25 mouse cellular contexts compared by ENCODE assay signal in the genomic region with DNA sequence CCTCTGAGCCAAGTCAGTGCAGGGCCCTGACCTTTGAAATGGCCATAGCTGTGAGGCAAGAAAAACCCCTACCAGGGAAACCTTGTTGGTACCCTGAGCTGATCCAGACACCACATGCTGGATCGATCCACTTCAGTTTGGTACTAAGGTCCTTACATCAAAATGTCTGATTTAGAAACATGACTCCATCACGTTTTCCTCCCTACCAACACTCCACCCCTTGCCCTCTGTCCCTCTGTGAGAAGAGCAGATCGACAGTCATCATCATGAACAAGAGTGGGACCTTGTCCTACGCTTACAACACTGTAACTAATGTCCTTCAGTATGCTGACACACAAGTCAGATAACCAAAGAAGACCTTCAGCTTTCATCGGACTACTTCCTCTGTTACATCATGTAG.
DNase-seq lines count a peak whose midpoint lies in the region; ATAC-seq and TF ChIP-seq lines count a peak whose summit lies in the region.
"Had no signal": no experiment of that assay in that cellular context is flagged by ENCODE, and none has a peak within 500 bp of the region (broad histone marks: within the 10 kb centered on the region; RNA-seq: fewer than 3 reads in every experiment).

No protein-coding gene starts in this region.

- H3K4me2 ChIP-seq in intestine, postnatal 0 days (replicated peaks; ENCODE audit: low read depth) = no peak overlapping the region
- H3K4me2 ChIP-seq in intestine, embryonic 16.5 days (ENCODE audit: low read depth, low read length) = no peak overlapping the region
- H3K4me2 ChIP-seq: embryonic facial prominence, embryonic 13.5 days; heart, embryonic 15.5 days; limb, embryonic 15.5 days; lung, embryonic 14.5 days; midbrain, embryonic 11.5 days had no signal

- no peak for TF ChIP-seq POLR2A in olfactory bulb, adult 2 months (IDR thresholded peaks at IDR 0.05; ENCODE audit: insufficient read depth, low read depth, low read length)

- no peaks in the 10 kb centered on the region for H3K9me3 ChIP-seq in intestine, postnatal 0 days (ENCODE audit: control insufficient read depth)
- no peaks in the 10 kb centered on the region for H3K9me3 ChIP-seq in intestine, embryonic 16.5 days (ENCODE audit: control insufficient read depth, low read length)
- H3K9me3 ChIP-seq: embryonic facial prominence, embryonic 13.5 days; heart, embryonic 15.5 days; limb, embryonic 10.5 days; limb, embryonic 15.5 days had no signal

- no peaks in the 10 kb centered on the region for H3K27me3 ChIP-seq in intestine, postnatal 0 days (replicated peaks; ENCODE audit: control insufficient read depth, insufficient read depth, low read length)
- H3K27me3 ChIP-seq in intestine, embryonic 16.5 days (replicated peaks; ENCODE audit: control insufficient read depth, insufficient read depth, low read length) = no peaks in the 10 kb centered on the region
- H3K27me3 ChIP-seq: embryonic facial prominence, embryonic 13.5 days; heart, embryonic 15.5 days; limb, embryonic 15.5 days had no signal

- DNase-seq in adrenal gland, adult 2 months = peak; percentile 83
- no peak for DNase-seq in adrenal gland, postnatal 4 days (ENCODE audit: low spot score in 2 of 2)
- peak; percentile 51 for DNase-seq in adrenal gland, postnatal 10 days
- no peak for DNase-seq in spleen, postnatal 4 days (ENCODE audit: low spot score in 2 of 2)
- DNase-seq: cerebellum, adult 18-20 months; cerebellum, postnatal 10 days; gastrocnemius, postnatal 10 days; kidney, postnatal 10 days; layer of hippocampus, adult 9-11 months; lung, embryonic 14.5 days; lung, postnatal 36 days; right cerebral cortex, postnatal 14 days; thymus, postnatal 25 days had no signal

- peaks cover 4% of the 10 kb centered on the region; the same call in 1 of the 2 replicates for H3K36me3 ChIP-seq in intestine, postnatal 0 days (ENCODE audit: control insufficient read depth, insufficient read depth)
- H3K36me3 ChIP-seq in intestine, embryonic 16.5 days (ENCODE audit: control insufficient read depth, insufficient read depth, low read length) = no peaks in the 10 kb centered on the region
- H3K36me3 ChIP-seq: embryonic facial prominence, embryonic 13.5 days; G1E; limb, embryonic 15.5 days had no signal

- peak; percentile 56; the same call in 1 of the 2 replicates for ATAC-seq in intestine, postnatal 0 days
- no peak for ATAC-seq in intestine, embryonic 16.5 days
- ATAC-seq: hindbrain, embryonic 16.5 days had no signal

- TF ChIP-seq CTCF in intestine, postnatal 0 days (IDR thresholded peaks at IDR 0.05; ENCODE audit: low read depth) = no peak
- TF ChIP-seq CTCF in olfactory bulb, adult 2 months (IDR thresholded peaks at IDR 0.05; ENCODE audit: insufficient read depth, low read depth, low read length) = no peak

- H3K4me3 ChIP-seq in intestine, postnatal 0 days (ENCODE audit: low read depth, low read length) = no peak overlapping the region
- H3K4me3 ChIP-seq in intestine, embryonic 16.5 days (ENCODE audit: low read length) = no peak overlapping the region
- no peak overlapping the region for H3K4me3 ChIP-seq in olfactory bulb, adult 2 months (ENCODE audit: insufficient read depth, low read depth, low read length)
- H3K4me3 ChIP-seq: embryonic facial prominence, embryonic 13.5 days; heart, embryonic 15.5 days; limb, embryonic 10.5 days; limb, embryonic 15.5 days; myocyte had no signal

- H3K9ac ChIP-seq in intestine, postnatal 0 days (ENCODE audit: low read depth, low read length) = no peak overlapping the region
- H3K9ac ChIP-seq in intestine, embryonic 16.5 days (ENCODE audit: low read depth, low read length) = no peak overlapping the region
- H3K9ac ChIP-seq: embryonic facial prominence, embryonic 13.5 days; heart, embryonic 15.5 days; limb, embryonic 15.5 days; liver, embryonic 14.5 days; lung, embryonic 14.5 days had no signal

- H3K27ac ChIP-seq in intestine, postnatal 0 days (ENCODE audit: low read depth, low read length) = no peak overlapping the region
- H3K27ac ChIP-seq in intestine, embryonic 16.5 days (ENCODE audit: low read length) = no peak overlapping the region
- H3K27ac ChIP-seq in olfactory bulb, adult 2 months (ENCODE audit: insufficient read depth, low read depth, low read length) = peak overlapping the region; percentile 20; the same call in 1 of the 2 replicates
- H3K27ac ChIP-seq: embryonic facial prominence, embryonic 13.5 days; heart, embryonic 15.5 days; limb, embryonic 10.5 days; limb, embryonic 15.5 days; liver, embryonic 14.5 days had no signal

- H3K4me1 ChIP-seq in intestine, postnatal 0 days (replicated peaks; ENCODE audit: control insufficient read depth, insufficient read depth, low read length) = no peaks in the 10 kb centered on the region
- H3K4me1 ChIP-seq in intestine, embryonic 16.5 days (ENCODE audit: control insufficient read depth, insufficient read depth, low read length) = peaks cover 8% of the 10 kb centered on the region; the same call in 1 of the 2 replicates
- H3K4me1 ChIP-seq in olfactory bulb, adult 2 months (ENCODE audit: control insufficient read depth, insufficient read depth, low read length) = peaks cover 18% of the 10 kb centered on the region

- 75% methylated on average over 5 of the region's 5 CpGs for WGBS in intestine, postnatal 0 days
- 80% methylated on average over 5 of the region's 5 CpGs for WGBS in intestine, embryonic 16.5 days
- 46% methylated on average over 5 of the region's 5 CpGs for WGBS in olfactory bulb, adult 2 months

Comparison
In these comparisons a context has a peak if more than half of its experiments do, and no peak if none do; other contexts are left out.
1. DNase-seq: peak in adrenal gland, adult 2 months (single experiment) and adrenal gland, postnatal 10 days (single experiment); none in adrenal gland, postnatal 4 days (0 of 2) and spleen, postnatal 4 days (0 of 2).